17 mouse cellular contexts compared by ENCODE assay signal in the genomic region with DNA sequence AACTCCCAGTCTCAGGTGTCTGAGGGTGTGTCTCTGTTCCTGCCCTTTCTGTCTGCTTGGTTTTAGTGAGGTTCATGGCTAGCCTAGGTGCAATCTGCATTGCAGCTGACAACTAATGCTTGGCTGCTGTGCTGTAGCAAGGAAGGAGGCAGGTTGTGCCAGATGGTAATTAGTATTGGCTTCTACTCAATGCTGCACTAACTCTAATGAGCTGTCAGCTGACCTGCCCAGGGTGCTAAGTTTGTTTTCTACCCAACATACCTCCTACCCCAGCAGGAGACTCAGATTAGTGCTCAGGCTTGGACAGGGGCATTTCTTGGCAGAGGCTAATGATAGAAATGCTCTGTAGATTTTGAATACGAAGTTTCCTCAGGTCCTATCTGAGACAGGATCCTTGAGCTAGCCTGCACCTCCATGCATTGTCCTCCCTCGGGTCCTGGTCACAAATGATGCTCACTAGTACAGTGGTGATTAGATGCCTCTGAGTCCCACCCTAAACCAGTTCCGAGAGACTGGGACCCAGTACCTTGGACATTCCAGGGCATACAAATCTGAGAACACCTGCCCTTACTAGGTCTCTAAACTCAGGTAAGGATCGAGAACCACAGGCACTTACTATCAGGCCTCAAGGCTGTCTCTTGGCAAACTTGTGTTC.
DNase-seq lines count a peak whose midpoint lies in the region; ATAC-seq lines count a peak whose summit lies in the region.
"Had no signal": no experiment of that assay in that cellular context is flagged by ENCODE, and none has a peak within 500 bp of the region (broad histone marks: within the 10 kb centered on the region; RNA-seq: fewer than 3 reads in every experiment).

No protein-coding gene starts in this region.

- 0 out of 2 replicates have a peak, but pooled peaks have one; percentile 41 for ATAC-seq in frontal cortex, adult (ENCODE audit: low TSS enrichment)
- peak; percentile 91 for ATAC-seq in forebrain, embryonic 14.5 days
- ATAC-seq in cerebellum, adult (ENCODE audit: insufficient number of reproducible peaks, low FRiP score, low TSS enrichment) = no peak
- ATAC-seq: Patski had no signal

- no peak overlapping the region for H3K9ac ChIP-seq in forebrain, embryonic 14.5 days (ENCODE audit: low read length)
- H3K9ac ChIP-seq: heart, embryonic 13.5 days; liver, embryonic 13.5 days; neural tube, embryonic 15.5 days had no signal

- no peak for DNase-seq in frontal cortex, postnatal 10 days (ENCODE audit: low spot score in 2 of 2)
- DNase-seq in left cerebral cortex, adult 11 months (ENCODE audit: low spot score) = peak; percentile 5
- no peak for DNase-seq in left cerebral cortex, postnatal 36 days (ENCODE audit: low spot score in 2 of 2)
- peak; percentile 80 for DNase-seq in forebrain, embryonic 14.5 days (ENCODE audit: low spot score)
- DNase-seq in layer of hippocampus, adult 9-11 months = peak; percentile 30
- DNase-seq in embryo, embryonic 10.5 days (ENCODE audit: low spot score) = no peak
- DNase-seq: adrenal gland, adult 8-10 months; cerebellum, adult 8-10 months; liver, embryonic 13.5 days; retina, postnatal 1 day; thymus, postnatal 36 days had no signal

- no peaks in the 10 kb centered on the region for H3K36me3 ChIP-seq in forebrain, embryonic 14.5 days (ENCODE audit: control insufficient read depth, insufficient read depth, low read length)
- H3K36me3 ChIP-seq: heart, embryonic 13.5 days; liver, embryonic 13.5 days; neural tube, embryonic 15.5 days had no signal

- H3K4me3 ChIP-seq in forebrain, embryonic 14.5 days (ENCODE audit: low read depth, low read length) = no peak overlapping the region
- H3K4me3 ChIP-seq: heart, embryonic 13.5 days; liver, embryonic 13.5 days; neural tube, embryonic 15.5 days had no signal

- intact Hi-C loops in left cerebral cortex, postnatal 36 days (cut with DNase I) = no loop called here

- H3K27me3 ChIP-seq in forebrain, embryonic 14.5 days (replicated peaks; ENCODE audit: control insufficient read depth, insufficient read depth, low read length) = no peaks in the 10 kb centered on the region
- H3K27me3 ChIP-seq: liver, embryonic 13.5 days; neural tube, embryonic 15.5 days; Patski had no signal

- no peaks in the 10 kb centered on the region; the same call in 1 of the 2 replicates for H3K4me1 ChIP-seq in forebrain, embryonic 14.5 days (ENCODE audit: control insufficient read depth, insufficient read depth, low read length)
- H3K4me1 ChIP-seq: heart, embryonic 13.5 days; liver, embryonic 13.5 days; neural tube, embryonic 15.5 days had no signal

- no peaks in the 10 kb centered on the region for H3K9me3 ChIP-seq in forebrain, embryonic 14.5 days (replicated peaks; ENCODE audit: control insufficient read depth, low read length)
- H3K9me3 ChIP-seq: heart, embryonic 13.5 days; liver, embryonic 13.5 days; neural tube, embryonic 15.5 days had no signal

- WGBS in forebrain, embryonic 14.5 days = 54% methylated on average over 4 of the region's 4 CpGs

- no peak overlapping the region for H3K27ac ChIP-seq in forebrain, embryonic 14.5 days (ENCODE audit: low read depth, low read length)
- H3K27ac ChIP-seq: heart, embryonic 13.5 days; kidney, postnatal 0 days; liver, embryonic 13.5 days; neural tube, embryonic 15.5 days had no signal

- no peak overlapping the region for H3K4me2 ChIP-seq in forebrain, embryonic 14.5 days (ENCODE audit: low read length)
- H3K4me2 ChIP-seq: heart, embryonic 13.5 days; liver, embryonic 13.5 days; neural tube, embryonic 15.5 days had no signal

Comparison
In these comparisons a context has a peak if more than half of its experiments do, and no peak if none do; other contexts are left out.
1. DNase-seq: peak in left cerebral cortex, adult 11 months (single experiment), forebrain, embryonic 14.5 days (single experiment) and layer of hippocampus, adult 9-11 months (single experiment); none in frontal cortex, postnatal 10 days (0 of 2), left cerebral cortex, postnatal 36 days (0 of 2) and embryo, embryonic 10.5 days (single experiment).